Mouse (Mus musculus) inflammation-experienced regulatory T-cells, adult 6 months (primary cell): ENCODE results near the gene Olfr1391. TPM values are rescaled to one million over a fixed set of nuclear protein-coding genes. Genes with fewer than 3 reads are reported as not detected.
"Not testable (repeated sequence)": the region's sequence is repeated elsewhere in the genome, so short reads cannot be mapped to it uniquely, and the experiment has no call there.

Experiments
- ATAC-seq: one replicate; pipeline ENCODE4 v1.8.0; 2017
- polyA plus RNA-seq, 3 experiments: library from polyadenylated mRNA; unstranded; fragments of 100-300 nt; shearing (Covaris generic); gene quantifications; one replicate each; pipeline ENCODE4 v1.2.1; 2017

Olfr1391 gene
- polyA plus RNA-seq, result not detected

DNA sequence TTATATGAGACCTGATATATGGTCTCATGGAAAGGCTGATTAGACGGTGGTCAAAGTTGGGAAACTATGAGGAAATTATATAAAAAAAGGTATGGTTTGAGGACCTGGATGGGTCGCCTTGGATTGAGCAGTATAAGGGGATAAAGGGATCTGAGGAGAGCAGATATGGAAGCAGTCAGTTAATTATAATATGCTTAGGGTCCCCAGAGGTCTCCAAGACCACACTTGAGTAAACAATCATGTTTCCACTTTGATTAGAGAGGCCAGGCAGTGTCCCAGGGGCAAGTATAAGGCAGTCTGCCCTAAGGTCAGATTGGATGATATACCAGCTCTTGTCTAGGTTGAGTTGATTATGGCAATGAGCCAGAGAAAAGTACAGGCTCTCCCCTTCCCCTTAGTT is at the start of gene Olfr1391:
Olfr1391 (plus strand) TSS at position 301 of the 400 bp plus-strand sequence.
- no peak for ATAC-seq

DNA sequence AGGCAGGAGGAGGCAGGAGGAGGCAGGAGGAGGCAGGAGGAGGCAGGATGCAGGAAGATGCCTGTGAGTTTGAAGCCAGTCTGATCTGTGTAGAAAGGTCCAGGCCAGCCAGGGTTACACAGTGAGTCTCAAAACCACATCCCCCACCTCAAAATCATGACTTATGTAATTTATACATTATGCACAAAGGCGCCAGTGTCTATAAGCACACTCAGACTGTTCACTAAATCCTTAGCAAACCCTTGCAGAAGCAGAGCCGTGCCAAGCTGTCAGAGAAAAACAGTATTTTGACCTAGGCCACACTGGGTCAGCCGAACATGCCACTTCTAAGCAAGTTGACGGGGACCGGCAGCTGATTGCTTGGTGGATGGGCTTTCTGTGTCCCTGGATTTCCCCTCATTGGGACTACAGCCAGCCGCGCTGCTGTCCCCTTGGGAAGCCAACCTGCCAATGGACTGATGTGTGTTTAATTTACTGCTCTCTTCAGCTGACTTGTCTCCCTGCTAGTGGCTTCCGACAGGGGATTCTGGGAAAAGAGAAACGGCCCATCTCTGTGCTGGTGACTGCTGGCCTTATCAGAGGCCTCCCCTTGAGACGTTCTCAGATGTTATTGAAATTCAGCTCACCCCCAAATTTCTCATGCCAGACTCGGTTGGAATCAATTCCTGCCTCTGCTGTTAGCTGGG is 48.6 kb upstream of the Olfr1391 start:
- ATAC-seq, result no peak

DNA sequence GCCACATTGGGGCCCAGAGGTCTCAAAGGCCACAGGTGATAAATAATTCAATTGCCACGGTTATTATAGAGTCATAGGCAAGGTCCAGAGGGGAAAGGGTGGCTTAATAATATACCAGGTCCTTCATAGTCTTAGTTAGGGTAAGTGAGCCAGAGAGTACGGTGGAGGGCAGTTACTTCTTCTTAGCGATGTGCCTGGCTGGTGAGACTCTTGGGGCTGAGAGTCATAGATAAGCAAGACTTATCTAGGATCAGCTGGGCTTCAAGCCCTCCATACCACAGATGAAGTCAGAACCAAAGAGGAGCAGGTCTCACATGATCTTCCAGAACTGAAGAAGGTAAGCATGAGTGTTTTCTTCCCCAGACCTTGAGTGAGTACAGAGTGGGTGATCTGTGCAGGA is 44.3 kb upstream of the Olfr1391 start, which contains the start of gene Olfr1393:
Olfr1393 (plus strand) TSS at position 83 of the 400 bp plus-strand sequence.
- ATAC-seq, result no peak

DNA sequence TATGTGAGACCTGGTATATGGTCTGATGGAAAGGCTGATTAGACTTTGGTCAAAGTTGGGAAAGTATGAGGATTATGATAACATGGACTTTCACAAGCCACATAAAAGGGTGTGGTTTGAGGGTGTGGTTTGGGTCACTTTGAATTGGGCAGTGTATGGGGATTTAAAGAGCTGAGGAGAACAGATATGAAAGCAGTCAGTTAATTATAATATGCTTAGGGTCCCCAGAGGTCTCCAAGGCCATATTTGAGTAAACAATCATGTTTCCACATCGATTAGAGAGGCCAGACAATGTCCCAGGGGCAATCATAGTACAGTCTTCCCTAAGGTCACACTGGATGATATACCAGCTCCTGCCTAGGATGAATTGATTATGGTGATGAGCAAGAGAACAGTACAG is 37.6 kb upstream of the Olfr1391 start, which contains the start of gene Olfr1392:
Olfr1392 (plus strand) TSS at position 301 of the 400 bp plus-strand sequence.
- ATAC-seq, result not testable (repeated sequence)

DNA sequence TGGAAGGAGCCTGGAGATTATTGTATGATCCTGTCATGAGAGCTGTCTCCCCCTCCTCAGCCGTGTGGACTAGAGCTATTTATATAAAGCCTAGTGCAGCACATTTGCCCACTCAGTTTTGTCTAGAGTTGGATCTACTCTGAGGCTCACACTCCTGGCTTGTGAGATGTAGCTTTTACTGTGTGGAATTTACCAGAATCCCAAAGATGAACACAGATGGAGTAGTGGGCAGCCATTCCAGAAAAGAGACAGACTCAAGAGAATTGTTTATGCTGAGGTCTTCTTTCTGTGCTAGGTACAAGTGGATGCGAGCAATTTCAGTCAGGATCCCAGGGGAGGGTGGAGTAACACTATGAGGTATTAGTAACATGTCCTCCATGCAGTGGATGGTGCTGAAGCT is 35.3 kb upstream of the Olfr1391 start:
- no peak for ATAC-seq

DNA sequence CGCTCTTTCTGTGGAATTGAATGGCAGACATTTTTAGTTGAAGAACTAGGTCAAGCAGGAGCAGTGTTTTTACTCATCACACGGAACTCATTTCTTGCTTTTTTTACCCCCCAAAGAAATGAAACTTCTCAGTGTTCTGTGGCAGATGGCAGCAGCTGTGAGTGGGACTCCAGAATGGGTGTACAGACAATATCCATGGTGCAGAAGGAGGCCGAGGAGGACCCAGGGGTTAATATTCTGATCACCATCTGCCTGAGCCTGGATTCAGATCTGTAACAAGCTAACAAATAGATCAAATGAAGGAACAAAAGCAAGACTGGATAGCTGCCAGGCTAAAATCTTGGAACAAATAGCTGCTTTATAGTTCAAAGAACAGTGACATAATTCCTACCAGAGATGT is 29.8 kb upstream of the Olfr1391 start:
- no peak for ATAC-seq

DNA sequence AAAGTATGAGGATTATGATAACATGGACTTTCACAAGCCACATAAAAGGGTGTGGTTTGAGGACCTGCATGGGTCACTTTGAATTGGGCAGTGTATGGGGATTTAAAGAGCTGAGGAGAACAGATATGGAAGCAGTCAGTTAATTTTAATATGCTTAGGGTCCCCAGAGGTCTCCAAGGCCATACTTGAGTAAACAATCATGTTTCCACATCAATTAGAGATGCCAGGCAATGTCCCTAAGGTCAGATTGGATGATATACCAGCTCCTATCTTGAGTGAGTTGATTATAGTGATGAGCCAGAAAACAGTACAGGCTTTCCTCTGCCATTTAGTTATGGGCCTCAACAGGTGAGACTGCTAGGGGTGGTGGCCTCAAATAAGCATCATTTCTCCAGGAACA is 18.1 kb upstream of the Olfr1391 start, which contains the start of gene Olfr10:
Olfr10 (plus strand) TSS at position 301 of the 400 bp plus-strand sequence.
- ATAC-seq, result no peak

DNA sequence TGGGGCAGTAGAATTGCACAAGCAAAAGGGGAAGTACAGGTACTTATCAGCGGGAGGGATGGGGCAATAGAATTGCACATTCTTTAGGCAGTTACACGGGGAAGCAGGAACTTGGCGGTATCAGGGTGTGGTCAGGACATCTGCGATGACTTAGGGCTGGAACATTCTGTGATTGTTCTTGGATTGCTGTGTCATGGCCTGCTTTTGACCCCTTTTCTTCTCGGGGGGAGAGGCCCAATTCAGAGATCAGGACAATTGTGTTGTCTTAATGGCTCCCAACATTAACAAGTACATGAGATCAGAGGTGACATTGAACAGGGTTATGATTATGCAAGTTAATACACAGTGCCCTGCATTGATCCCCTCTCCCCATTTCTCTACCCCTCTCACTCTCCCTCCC is 14.0 kb upstream of the Olfr1391 start:
- ATAC-seq, result not testable (repeated sequence)

DNA sequence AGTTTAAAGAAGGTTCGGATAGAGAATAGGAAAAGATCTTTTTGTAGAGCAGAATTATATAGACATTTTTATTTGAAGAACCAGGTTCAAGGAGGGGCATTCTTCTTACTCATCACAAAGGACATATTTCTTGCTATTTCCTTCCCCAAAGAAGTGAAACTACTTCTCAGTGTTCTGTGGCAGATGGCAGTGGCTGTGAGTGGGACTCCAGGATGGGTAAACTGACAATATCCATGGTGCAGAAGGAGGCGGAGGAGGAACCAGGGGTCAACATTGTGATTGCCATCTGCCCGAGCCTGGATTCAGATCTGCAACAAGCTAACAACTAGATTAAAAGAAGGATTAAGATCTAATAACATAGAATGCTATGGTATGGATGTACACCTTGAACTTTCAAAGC is 4.2 kb downstream of the Olfr1391 start:
- ATAC-seq, result no peak

DNA sequence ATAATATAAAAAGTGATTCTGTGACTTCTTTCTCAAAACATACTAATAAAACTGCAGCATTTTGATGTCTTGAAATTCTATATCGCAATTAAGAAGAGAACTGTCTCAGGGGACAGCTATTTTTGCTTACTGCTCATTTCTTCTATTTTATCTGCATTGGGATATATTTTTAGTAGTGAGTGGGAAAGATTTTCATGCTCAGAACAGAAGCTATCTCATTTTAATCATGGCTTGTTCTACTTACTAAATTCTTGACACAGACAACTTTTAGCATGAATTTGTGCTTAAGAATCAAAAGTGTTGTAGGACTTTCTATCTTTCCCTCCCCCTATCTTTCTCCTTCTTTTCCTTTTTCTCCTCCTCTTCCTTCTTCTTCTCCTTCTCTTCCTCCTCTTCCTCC is 7.1 kb downstream of the Olfr1391 start:
- no peak for ATAC-seq

DNA sequence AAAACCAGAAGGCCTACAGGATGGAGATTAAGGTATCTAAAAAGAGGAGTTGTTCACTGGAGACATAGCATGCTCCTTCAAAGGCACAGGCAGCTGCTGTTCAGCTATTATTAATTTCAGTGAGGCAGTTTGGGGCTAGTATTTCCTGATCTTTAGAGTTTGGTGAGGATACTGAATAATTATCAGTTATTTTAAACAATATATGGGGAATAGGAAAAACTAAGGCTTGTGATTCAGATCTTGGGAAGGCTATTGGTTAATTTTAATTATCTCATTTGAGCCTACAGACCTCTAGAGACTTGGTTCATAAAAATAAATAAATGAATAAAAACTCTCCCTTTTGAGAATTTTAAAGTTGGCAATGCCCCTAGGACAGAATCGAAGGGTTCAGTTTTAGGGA is 12.3 kb downstream of the Olfr1391 start, which contains the start of gene Olfr1390:
Olfr1390 (plus strand) TSS at position 301 of the 400 bp plus-strand sequence.
- no peak for ATAC-seq

DNA sequence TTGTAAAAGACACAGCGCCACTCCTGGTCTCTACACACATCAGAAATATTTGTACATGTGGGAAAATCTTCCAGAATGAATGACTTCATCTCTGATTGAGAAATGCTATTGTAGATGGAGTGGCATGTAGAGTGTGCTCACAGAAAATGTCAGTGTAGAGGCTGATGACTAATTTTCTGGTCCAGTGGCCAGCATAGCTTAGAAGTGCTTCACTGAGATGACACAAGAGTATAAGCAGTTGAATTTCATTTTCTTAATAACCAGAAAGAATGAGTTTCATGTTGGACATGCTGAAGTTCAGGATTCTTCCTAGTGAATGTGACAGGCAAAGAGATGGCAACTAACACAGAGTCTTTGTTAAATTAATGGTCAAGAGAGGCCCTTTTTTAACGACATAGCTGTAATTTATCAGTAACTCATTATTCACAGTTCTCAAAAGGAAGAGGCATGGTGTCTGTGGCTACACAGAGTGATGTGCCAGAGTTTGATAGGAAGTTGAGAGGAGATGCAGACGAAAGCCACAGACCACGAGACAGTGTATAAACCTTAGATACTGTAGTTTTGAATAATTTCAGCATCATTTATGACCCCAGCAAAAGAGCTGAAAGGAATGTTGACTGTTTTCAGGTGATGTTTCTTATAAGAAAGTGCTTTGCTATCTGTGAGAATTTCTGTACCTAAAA is 14.7 kb downstream of the Olfr1391 start:
- no peak for ATAC-seq

Other genes with a start within 250 kb of the Olfr1391 start
- 100 to 1,000 TPM; 364 to 477 (median 416) TPM for gene Ifi47, start 246.2 kb upstream of the Olfr1391 start, polyA plus RNA-seq
- under 1 TPM in 2 of 3 experiments, not detected in 1; 0.67 to 0.74 TPM for gene Olfr1396, start 207.9 kb upstream of the Olfr1391 start, polyA plus RNA-seq
- not detected for gene Olfr1395, start 180.5 kb upstream of the Olfr1391 start, polyA plus RNA-seq
- not detected for gene Olfr1394, start 168.4 kb upstream of the Olfr1391 start, polyA plus RNA-seq
- under 1 TPM in 1 of 3 experiments, not detected in 2; 0.39 TPM for gene Btnl9, start 135.6 kb upstream of the Olfr1391 start, polyA plus RNA-seq
- 10 to 100 TPM; 43.8 to 49.9 (median 49.6) TPM for gene Zfp62, start 119.5 kb upstream of the Olfr1391 start, polyA plus RNA-seq
- gene Mgat1, start 78.6 kb upstream of the Olfr1391 start, polyA plus RNA-seq, result 10 to 100 TPM; 62.3 to 88.6 (median 70.5) TPM
- gene Olfr1393, start 44.4 kb upstream of the Olfr1391 start, polyA plus RNA-seq, result not detected
- not detected for gene Olfr1392, start 37.5 kb upstream of the Olfr1391 start, polyA plus RNA-seq
- gene Olfr10, start 18.0 kb upstream of the Olfr1391 start, polyA plus RNA-seq, result not detected
- under 1 TPM in 1 of 3 experiments, not detected in 2; 0.12 TPM for gene Olfr1390, start 12.4 kb downstream of the Olfr1391 start, polyA plus RNA-seq
- gene Olfr1389, start 100.3 kb downstream of the Olfr1391 start, polyA plus RNA-seq, result not detected
- under 1 TPM in 1 of 3 experiments, not detected in 2; 0.15 TPM for gene Olfr1388, start 113.9 kb downstream of the Olfr1391 start, polyA plus RNA-seq
- gene Olfr1387, start 132.6 kb downstream of the Olfr1391 start, polyA plus RNA-seq, result not detected
- not detected for gene Olfr1386, start 142.3 kb downstream of the Olfr1391 start, polyA plus RNA-seq
- gene Olfr1385, start 166.3 kb downstream of the Olfr1391 start, polyA plus RNA-seq, result under 1 TPM in 2 of 3 experiments, not detected in 1; 0.10 to 0.35 TPM
- gene Olfr1384, start 184.0 kb downstream of the Olfr1391 start, polyA plus RNA-seq, result not detected
- not detected for gene Olfr1383, start 196.9 kb downstream of the Olfr1391 start, polyA plus RNA-seq
- not detected for gene Olfr1382, start 205.5 kb downstream of the Olfr1391 start, polyA plus RNA-seq
- gene Olfr1381, start 220.7 kb downstream of the Olfr1391 start, polyA plus RNA-seq, result not detected
- gene Olfr1380, start 234.1 kb downstream of the Olfr1391 start, polyA plus RNA-seq, result not detected